ENCODE assay signal across 8 mouse cellular contexts in the genomic region with DNA sequence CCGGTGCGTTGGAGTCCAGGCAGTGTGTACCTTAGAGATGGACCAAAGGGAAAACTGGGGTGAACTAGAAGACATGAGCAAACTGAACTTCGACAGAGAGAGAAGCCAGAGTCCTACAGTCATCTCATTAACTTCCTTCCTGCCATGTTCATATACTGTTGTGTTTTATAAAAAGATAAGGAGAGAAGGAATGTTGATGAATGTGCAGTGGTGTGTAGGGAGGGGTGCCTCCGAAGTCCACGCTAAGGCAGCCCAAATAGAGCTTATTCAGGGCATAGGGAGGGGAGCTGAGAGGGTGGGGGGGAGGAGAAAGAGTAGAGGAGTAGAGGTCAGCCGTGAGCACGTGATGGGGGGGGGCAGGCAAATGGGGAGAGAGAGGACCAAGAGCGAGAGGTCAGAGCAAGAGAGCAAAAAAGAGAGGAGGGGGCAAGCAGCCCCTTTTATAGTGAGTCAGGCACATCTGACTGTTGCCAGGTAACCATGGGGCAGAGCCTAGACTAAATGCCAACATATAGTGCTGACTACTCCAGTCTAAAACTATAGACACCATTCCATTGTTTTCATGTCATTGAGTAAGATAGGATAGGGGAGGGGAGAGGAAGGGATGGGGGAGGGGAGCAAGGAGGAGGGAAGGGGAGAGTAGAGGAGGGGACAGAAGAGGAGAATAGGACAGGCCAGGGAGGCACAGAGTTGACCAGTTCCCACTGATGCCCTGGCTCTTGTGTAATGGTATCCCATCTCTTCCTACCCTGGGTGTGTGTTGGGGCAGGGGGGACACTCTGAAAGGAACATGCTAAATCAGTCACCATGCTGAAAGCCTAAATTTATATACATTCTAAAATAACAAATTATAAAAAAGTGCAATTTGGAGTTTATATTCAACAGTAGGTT.
A peak's percentile ranks its signal among the peaks of the same experiment; 100 is the strongest.
DNase-seq lines count a peak whose midpoint lies in the region; ATAC-seq and TF ChIP-seq lines count a peak whose summit lies in the region.
"Had no signal": no experiment of that assay in that cellular context is flagged by ENCODE, and none has a peak within 500 bp of the region (broad histone marks: within the 10 kb centered on the region; RNA-seq: fewer than 3 reads in every experiment).

No protein-coding gene starts in this region.

- H3K4me3 ChIP-seq in intestine, embryonic 14.5 days (ENCODE audit: low read depth, low read length), result no peak overlapping the region
- H3K4me3 ChIP-seq in intestine, postnatal 0 days (ENCODE audit: low read depth, low read length), result no peak overlapping the region
- no peak overlapping the region for H3K4me3 ChIP-seq in midbrain, embryonic 13.5 days (replicated peaks)
- H3K4me3 ChIP-seq in midbrain, embryonic 15.5 days, result no peak overlapping the region
- H3K4me3 ChIP-seq in hindbrain, embryonic 12.5 days, result no peak overlapping the region

- H3K4me1 ChIP-seq in intestine, embryonic 14.5 days (replicated peaks; ENCODE audit: control insufficient read depth, insufficient read depth, low read length), result 0 out of 2 replicates have a peak, but pooled peaks cover 4% of the 10 kb centered on the region
- H3K4me1 ChIP-seq in intestine, postnatal 0 days (replicated peaks; ENCODE audit: control insufficient read depth, insufficient read depth, low read length), result no peaks in the 10 kb centered on the region
- H3K4me1 ChIP-seq in midbrain, embryonic 13.5 days (replicated peaks), result no peaks in the 10 kb centered on the region; the same call in 1 of the 2 replicates
- H3K4me1 ChIP-seq in midbrain, embryonic 15.5 days, result no peaks in the 10 kb centered on the region
- 0 out of 2 replicates have a peak, but pooled peaks cover 3% of the 10 kb centered on the region for H3K4me1 ChIP-seq in hindbrain, embryonic 12.5 days

- TF ChIP-seq CTCF in intestine, postnatal 0 days (IDR thresholded peaks at IDR 0.05; ENCODE audit: low read depth), result no peak

- peak overlapping the region; percentile 54 for H3K27ac ChIP-seq in intestine, embryonic 14.5 days (ENCODE audit: low read depth)
- H3K27ac ChIP-seq in intestine, postnatal 0 days (ENCODE audit: low read depth, low read length), result no peak overlapping the region
- H3K27ac ChIP-seq in midbrain, embryonic 13.5 days, result no peak overlapping the region
- H3K27ac ChIP-seq in midbrain, embryonic 15.5 days, result no peak overlapping the region
- H3K27ac ChIP-seq in hindbrain, embryonic 12.5 days, result no peak overlapping the region

- no peak for DNase-seq in intestine, embryonic 14.5 days (ENCODE audit: low spot score)
- DNase-seq in cerebellum, postnatal 10 days, result no peak
- no peak for DNase-seq in adipocyte (ENCODE audit: low spot score)
- DNase-seq: right cerebral cortex, postnatal 14 days had no signal

- no peak overlapping the region for H3K9ac ChIP-seq in intestine, embryonic 14.5 days (ENCODE audit: low read length)
- no peak overlapping the region for H3K9ac ChIP-seq in intestine, postnatal 0 days (ENCODE audit: low read depth, low read length)
- H3K9ac ChIP-seq in midbrain, embryonic 13.5 days (replicated peaks), result no peak overlapping the region
- H3K9ac ChIP-seq in midbrain, embryonic 15.5 days, result no peak overlapping the region
- H3K9ac ChIP-seq in hindbrain, embryonic 12.5 days, result no peak overlapping the region

- no peaks in the 10 kb centered on the region for H3K9me3 ChIP-seq in intestine, embryonic 14.5 days (ENCODE audit: control insufficient read depth, low read length)
- H3K9me3 ChIP-seq in intestine, postnatal 0 days (ENCODE audit: control insufficient read depth), result no peaks in the 10 kb centered on the region
- H3K9me3 ChIP-seq in midbrain, embryonic 13.5 days, result no peaks in the 10 kb centered on the region
- H3K9me3 ChIP-seq in midbrain, embryonic 15.5 days, result no peaks in the 10 kb centered on the region
- no peaks in the 10 kb centered on the region for H3K9me3 ChIP-seq in hindbrain, embryonic 12.5 days (replicated peaks)

- no peaks in the 10 kb centered on the region for H3K36me3 ChIP-seq in intestine, embryonic 14.5 days (ENCODE audit: control insufficient read depth, insufficient read depth, low read length)
- no peaks in the 10 kb centered on the region for H3K36me3 ChIP-seq in intestine, postnatal 0 days (ENCODE audit: control insufficient read depth, insufficient read depth)
- H3K36me3 ChIP-seq in midbrain, embryonic 13.5 days, result no peaks in the 10 kb centered on the region
- H3K36me3 ChIP-seq in midbrain, embryonic 15.5 days (replicated peaks), result no peaks in the 10 kb centered on the region
- no peaks in the 10 kb centered on the region for H3K36me3 ChIP-seq in hindbrain, embryonic 12.5 days

- WGBS in intestine, embryonic 14.5 days, result 64% methylated on average over 8 of the region's 8 CpGs
- WGBS in intestine, postnatal 0 days, result 67% methylated on average over 8 of the region's 8 CpGs
- WGBS in midbrain, embryonic 13.5 days, result 56% methylated on average over 8 of the region's 8 CpGs
- WGBS in midbrain, embryonic 15.5 days, result 60% methylated on average over 8 of the region's 8 CpGs
- WGBS in hindbrain, embryonic 12.5 days, result 60% methylated on average over 8 of the region's 8 CpGs

- H3K4me2 ChIP-seq in intestine, embryonic 14.5 days (ENCODE audit: low read length), result no peak overlapping the region
- H3K4me2 ChIP-seq in intestine, postnatal 0 days (replicated peaks; ENCODE audit: low read depth), result no peak overlapping the region
- no peak overlapping the region for H3K4me2 ChIP-seq in midbrain, embryonic 13.5 days (replicated peaks)
- H3K4me2 ChIP-seq in midbrain, embryonic 15.5 days, result no peak overlapping the region
- H3K4me2 ChIP-seq in hindbrain, embryonic 12.5 days (replicated peaks), result no peak overlapping the region

- no peak; the same call in 1 of the 2 replicates for ATAC-seq in intestine, embryonic 14.5 days (replicated peaks; ENCODE audit: low FRiP score, low TSS enrichment, low read depth)
- no peak for ATAC-seq in intestine, postnatal 0 days
- 0 out of 2 replicates have a peak, but pooled peaks have one; percentile 37 for ATAC-seq in midbrain, embryonic 13.5 days
- no peak; the same call in 1 of the 2 replicates for ATAC-seq in midbrain, embryonic 15.5 days (replicated peaks)
- 0 out of 2 replicates have a peak, but pooled peaks have one; percentile 16 for ATAC-seq in hindbrain, embryonic 12.5 days (ENCODE audit: low FRiP score)

- H3K27me3 ChIP-seq in intestine, embryonic 14.5 days (replicated peaks; ENCODE audit: control insufficient read depth, insufficient read depth, low read length), result no peaks in the 10 kb centered on the region
- H3K27me3 ChIP-seq in intestine, postnatal 0 days (replicated peaks; ENCODE audit: control insufficient read depth, insufficient read depth, low read length), result no peaks in the 10 kb centered on the region
- H3K27me3 ChIP-seq in midbrain, embryonic 13.5 days, result no peaks in the 10 kb centered on the region
- H3K27me3 ChIP-seq in midbrain, embryonic 15.5 days (replicated peaks), result no peaks in the 10 kb centered on the region
- no peaks in the 10 kb centered on the region for H3K27me3 ChIP-seq in hindbrain, embryonic 12.5 days

Comparison
In these comparisons a context has a peak if more than half of its experiments do, and no peak if none do; other contexts are left out.
1. ATAC-seq: peak in midbrain, embryonic 13.5 days (single experiment) and hindbrain, embryonic 12.5 days (single experiment); none in intestine, embryonic 14.5 days (single experiment), intestine, postnatal 0 days (single experiment) and midbrain, embryonic 15.5 days (single experiment).